Mouse (Mus musculus): ENCODE measurements around the gene Spert. TPM values are rescaled to one million over a fixed set of nuclear protein-coding genes. Genes with fewer than 3 reads are reported as not detected.

Spert gene
- polyA plus RNA-seq, 1 experiment = not detected

DNA sequence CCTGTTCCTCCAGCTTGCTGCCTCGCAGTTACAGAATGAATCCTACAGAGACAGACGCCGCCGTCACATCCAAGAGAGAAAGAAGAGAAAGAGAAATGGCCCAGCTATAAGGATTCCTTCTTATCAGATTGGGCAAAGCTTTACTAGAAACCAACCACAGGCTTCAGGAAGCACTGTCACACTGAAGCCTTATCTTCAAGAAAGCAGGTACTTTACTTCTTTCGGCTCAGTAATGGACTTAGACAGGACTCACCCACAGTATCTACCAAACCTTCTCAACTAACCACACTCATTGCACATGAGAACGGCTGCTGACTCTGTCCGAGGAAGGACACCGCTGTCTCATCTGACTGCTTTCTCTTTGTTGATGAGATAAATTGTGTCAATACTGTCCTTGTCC is 36.0 kb upstream of the Spert start:
- 80% methylated on average over 8 of the region's 8 CpGs for WGBS
- no peak for TF ChIP-seq POLR2A (IDR thresholded peaks at IDR 0.05; ENCODE audit: low read depth, low read length)
- Histone ChIP-seq H3K27me3 (ENCODE audit: control insufficient read depth, insufficient read depth, low read length) (no peaks in the 10 kb centered on the region), H3K4me3 (ENCODE audit: low read depth, low read length) (no peak overlapping the region), H3K4me1 (ENCODE audit: control insufficient read depth, insufficient read depth, insufficient read length, low read length) (no peaks in the 10 kb centered on the region), H3K36me3 (ENCODE audit: control insufficient read depth, insufficient read depth, low read length) (no peaks in the 10 kb centered on the region), H3K27ac (ENCODE audit: insufficient read depth, low read depth, low read length) (no peak overlapping the region)

DNA sequence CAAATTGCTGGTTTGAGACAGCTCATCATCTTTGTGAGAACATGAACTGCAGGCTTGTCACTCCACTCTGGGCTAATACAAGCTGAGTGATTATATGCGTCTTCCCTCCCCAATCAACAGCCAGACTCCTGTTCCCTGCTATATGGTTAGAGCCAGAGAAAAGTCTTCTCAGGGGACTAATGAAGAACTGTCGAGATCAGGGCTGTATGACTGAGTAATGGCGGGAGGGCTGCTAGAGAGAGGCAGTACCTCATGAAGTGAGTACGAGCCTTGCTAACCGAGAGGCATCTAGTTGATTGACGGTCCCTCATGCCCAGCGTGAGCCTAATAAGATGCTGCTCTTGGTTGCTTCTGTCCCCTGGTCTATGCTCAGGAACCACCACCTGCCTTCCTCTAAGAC is 30.1 kb upstream of the Spert start:
- Histone ChIP-seq H3K36me3 (ENCODE audit: control insufficient read depth, insufficient read depth, low read length) (no peaks in the 10 kb centered on the region), H3K4me3 (ENCODE audit: low read depth, low read length) (no peak overlapping the region), H3K27me3 (ENCODE audit: control insufficient read depth, insufficient read depth, low read length) (no peaks in the 10 kb centered on the region), H3K4me1 (ENCODE audit: control insufficient read depth, insufficient read depth, insufficient read length, low read length) (no peaks in the 10 kb centered on the region), H3K27ac (ENCODE audit: insufficient read depth, low read depth, low read length) (no peak overlapping the region)
- WGBS = 86% methylated on average over 7 of the region's 7 CpGs
- TF ChIP-seq CTCF (IDR thresholded peaks at IDR 0.05; ENCODE audit: extremely low read depth, insufficient read length, insufficient replicate concordance, low read depth, low read length) = no peak
- no peak for TF ChIP-seq POLR2A (IDR thresholded peaks at IDR 0.05; ENCODE audit: low read depth, low read length)

DNA sequence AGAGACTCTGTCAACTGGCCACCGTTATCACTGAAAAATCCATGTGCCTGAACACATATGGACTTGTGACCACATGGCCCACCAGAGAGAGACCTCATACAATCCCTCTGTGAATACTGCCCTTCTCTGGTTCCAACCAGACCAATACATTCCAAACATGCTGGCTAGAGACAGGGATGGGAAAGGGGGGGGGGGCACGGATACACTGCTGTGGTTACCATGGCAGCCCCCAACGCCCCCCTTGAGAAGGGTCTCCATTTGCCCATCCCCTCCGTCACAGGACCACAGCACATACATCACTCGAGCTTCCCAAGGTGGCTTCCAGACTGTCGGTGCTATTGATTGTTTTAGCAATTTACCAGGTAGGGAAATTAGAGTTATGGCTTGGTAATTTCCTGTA is 23.5 kb upstream of the Spert start:
- Histone ChIP-seq H3K27ac (ENCODE audit: insufficient read depth, low read depth, low read length) (no peak overlapping the region), H3K4me3 (ENCODE audit: low read depth, low read length) (no peak overlapping the region), H3K36me3 (ENCODE audit: control insufficient read depth, insufficient read depth, low read length) (no peaks in the 10 kb centered on the region), H3K27me3 (ENCODE audit: control insufficient read depth, insufficient read depth, low read length) (no peaks in the 10 kb centered on the region), H3K4me1 (ENCODE audit: control insufficient read depth, insufficient read depth, insufficient read length, low read length) (no peaks in the 10 kb centered on the region)
- 73% methylated on average over 6 of the region's 6 CpGs for WGBS
- TF ChIP-seq CTCF (IDR thresholded peaks at IDR 0.05; ENCODE audit: extremely low read depth, insufficient read length, insufficient replicate concordance, low read depth, low read length) (no peak), POLR2A (IDR thresholded peaks at IDR 0.05; ENCODE audit: low read depth, low read length) (no peak)

GRCm38 (mm10) chr14:75609176-75609575 is 16.3 kb upstream of the Spert start:
- Histone ChIP-seq H3K4me3 (ENCODE audit: low read depth, low read length) (no peak overlapping the region), H3K27me3 (ENCODE audit: control insufficient read depth, insufficient read depth, low read length) (no peaks in the 10 kb centered on the region), H3K4me1 (ENCODE audit: control insufficient read depth, insufficient read depth, insufficient read length, low read length) (no peaks in the 10 kb centered on the region), H3K27ac (ENCODE audit: insufficient read depth, low read depth, low read length) (no peak overlapping the region), H3K36me3 (ENCODE audit: control insufficient read depth, insufficient read depth, low read length) (no peaks in the 10 kb centered on the region)
- TF ChIP-seq POLR2A (IDR thresholded peaks at IDR 0.05; ENCODE audit: low read depth, low read length) = no peak
- 90% methylated on average over 2 of the region's 2 CpGs for WGBS

DNA sequence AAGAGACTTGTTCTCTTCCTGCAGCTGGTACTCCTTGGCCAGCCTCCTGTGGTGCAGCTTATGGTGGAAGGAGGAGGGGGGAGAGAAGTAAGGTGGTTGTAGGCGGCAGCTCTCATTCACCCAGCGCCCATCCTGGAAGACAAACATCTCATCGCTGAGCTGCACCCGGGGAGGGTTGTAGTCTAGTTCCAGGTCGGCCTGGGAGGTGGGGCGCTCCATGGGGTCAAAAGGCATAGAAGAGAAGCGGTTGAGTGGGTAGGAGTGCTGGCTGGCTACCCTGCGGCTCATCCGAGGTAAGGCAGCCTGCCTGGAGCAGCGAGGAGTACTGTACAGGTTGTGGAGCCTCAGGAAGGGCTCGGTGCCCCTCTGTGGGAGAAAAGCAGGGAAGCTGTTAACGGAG is 9.0 kb downstream of the Spert start:
- 58% methylated on average over 12 of the region's 12 CpGs for WGBS
- Histone ChIP-seq H3K36me3 (ENCODE audit: control insufficient read depth, insufficient read depth, low read length) (no peaks in the 10 kb centered on the region), H3K27me3 (ENCODE audit: control insufficient read depth, insufficient read depth, low read length) (no peaks in the 10 kb centered on the region), H3K27ac (ENCODE audit: insufficient read depth, low read depth, low read length) (no peak overlapping the region), H3K4me1 (ENCODE audit: control insufficient read depth, insufficient read depth, insufficient read length, low read length) (no peaks in the 10 kb centered on the region), H3K4me3 (ENCODE audit: low read depth, low read length) (no peak overlapping the region)
- TF ChIP-seq CTCF (IDR thresholded peaks at IDR 0.05; ENCODE audit: extremely low read depth, insufficient read length, insufficient replicate concordance, low read depth, low read length) = no peak
- no peak for TF ChIP-seq POLR2A (IDR thresholded peaks at IDR 0.05; ENCODE audit: low read depth, low read length)

- no peak for TF ChIP-seq POLR2A (IDR thresholded peaks at IDR 0.05; ENCODE audit: low read depth, low read length)
- no peak for TF ChIP-seq CTCF (IDR thresholded peaks at IDR 0.05; ENCODE audit: extremely low read depth, insufficient read length, insufficient replicate concordance, low read depth, low read length)
- Histone ChIP-seq H3K27ac (ENCODE audit: insufficient read depth, low read depth, low read length) (no peak overlapping the region), H3K4me1 (ENCODE audit: control insufficient read depth, insufficient read depth, insufficient read length, low read length) (no peaks in the 10 kb centered on the region), H3K4me3 (ENCODE audit: low read depth, low read length) (no peak overlapping the region), H3K36me3 (ENCODE audit: control insufficient read depth, insufficient read depth, low read length) (no peaks in the 10 kb centered on the region), H3K27me3 (ENCODE audit: control insufficient read depth, insufficient read depth, low read length) (no peaks in the 10 kb centered on the region)
- 35% methylated on average over 6 of the region's 6 CpGs for WGBS
Measured at GRCm38 (mm10) chr14:75579010-75579409, 13.9 kb downstream of the Spert start.

- H3K27ac ChIP-seq (ENCODE audit: insufficient read depth, low read depth, low read length) = no peak overlapping the region
- H3K4me1 ChIP-seq (ENCODE audit: control insufficient read depth, insufficient read depth, insufficient read length, low read length) = no peaks in the 10 kb centered on the region
- WGBS = 83% methylated on average over 3 of the region's 3 CpGs
- no peak overlapping the region for H3K4me3 ChIP-seq (ENCODE audit: low read depth, low read length)
- H3K36me3 ChIP-seq (ENCODE audit: control insufficient read depth, insufficient read depth, low read length) = no peaks in the 10 kb centered on the region
- TF ChIP-seq CTCF (IDR thresholded peaks at IDR 0.05; ENCODE audit: extremely low read depth, insufficient read length, insufficient replicate concordance, low read depth, low read length) (no peak), POLR2A (IDR thresholded peaks at IDR 0.05; ENCODE audit: low read depth, low read length) (no peak)
- no peaks in the 10 kb centered on the region for H3K27me3 ChIP-seq (ENCODE audit: control insufficient read depth, insufficient read depth, low read length)
Measured at GRCm38 (mm10) chr14:75566303-75566702, 26.6 kb downstream of the Spert start.

DNA sequence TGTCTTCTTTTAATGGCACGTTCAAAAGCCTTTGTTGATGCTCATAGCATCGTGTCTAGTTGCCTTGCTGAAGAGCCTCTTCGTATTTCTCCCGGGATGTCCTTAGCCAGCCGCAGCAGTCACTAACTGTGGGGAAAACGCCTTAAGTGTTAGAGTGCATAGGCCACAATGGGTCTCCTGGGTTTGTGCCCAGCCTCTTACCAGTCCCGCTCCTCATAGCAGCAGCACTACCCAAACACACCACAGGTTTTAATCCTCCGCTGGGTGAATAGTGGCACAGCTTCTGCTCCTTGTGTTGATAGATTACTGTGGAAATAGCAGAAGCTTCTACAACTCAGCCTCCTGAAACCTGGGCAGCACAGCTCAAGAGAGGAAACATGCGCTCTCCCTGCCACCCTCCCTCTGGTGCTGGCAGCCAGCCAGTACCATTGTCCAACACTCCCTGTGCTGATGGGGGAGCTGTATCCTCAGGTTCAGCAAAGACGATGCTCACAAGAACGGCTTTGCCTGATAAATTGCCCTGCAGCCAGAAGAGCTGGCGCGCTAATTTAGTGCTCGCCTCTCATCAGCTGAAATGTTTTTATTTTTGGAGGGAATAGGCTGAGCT is 27.3 kb downstream of the Spert start:
- TF ChIP-seq CTCF (IDR thresholded peaks at IDR 0.05; ENCODE audit: extremely low read depth, insufficient read length, insufficient replicate concordance, low read depth, low read length) (no peak), POLR2A (IDR thresholded peaks at IDR 0.05; ENCODE audit: low read depth, low read length) (no peak)
- H3K4me3 ChIP-seq (ENCODE audit: low read depth, low read length) = no peak overlapping the region
- no peaks in the 10 kb centered on the region for H3K36me3 ChIP-seq (ENCODE audit: control insufficient read depth, insufficient read depth, low read length)
- H3K4me1 ChIP-seq (ENCODE audit: control insufficient read depth, insufficient read depth, insufficient read length, low read length) = no peaks in the 10 kb centered on the region
- WGBS = 73% methylated on average over 14 of the region's 14 CpGs
- H3K27me3 ChIP-seq (ENCODE audit: control insufficient read depth, insufficient read depth, low read length) = no peaks in the 10 kb centered on the region
- no peak overlapping the region for H3K27ac ChIP-seq (ENCODE audit: insufficient read depth, low read depth, low read length)

All from small intestine, adult 2 months (tissue).